Mouse (Mus musculus) cortical plate, adult 2 months (tissue): Measurements from ENCODE around the gene Slc25a27.

Experiments
- CTCF ChIP-seq: fragments of 200-500 bp; IDR thresholded peaks from 2 replicates; pipeline ENCODE4 v1.5.1; 2011; ENCODE audit warnings: mild to moderate bottlenecking, control low read depth, low read length; ENCODE audit not compliant: insufficient read depth; ENCODE audit errors: extremely low read depth
- POLR2A ChIP-seq: fragments of 200-500 bp; IDR thresholded peaks from 2 replicates; pipeline ENCODE4 v1.6.1; 2011; ENCODE audit warnings: mild to moderate bottlenecking, low read length, control low read depth; ENCODE audit not compliant: insufficient read depth; ENCODE audit errors: extremely low read depth

DNA sequence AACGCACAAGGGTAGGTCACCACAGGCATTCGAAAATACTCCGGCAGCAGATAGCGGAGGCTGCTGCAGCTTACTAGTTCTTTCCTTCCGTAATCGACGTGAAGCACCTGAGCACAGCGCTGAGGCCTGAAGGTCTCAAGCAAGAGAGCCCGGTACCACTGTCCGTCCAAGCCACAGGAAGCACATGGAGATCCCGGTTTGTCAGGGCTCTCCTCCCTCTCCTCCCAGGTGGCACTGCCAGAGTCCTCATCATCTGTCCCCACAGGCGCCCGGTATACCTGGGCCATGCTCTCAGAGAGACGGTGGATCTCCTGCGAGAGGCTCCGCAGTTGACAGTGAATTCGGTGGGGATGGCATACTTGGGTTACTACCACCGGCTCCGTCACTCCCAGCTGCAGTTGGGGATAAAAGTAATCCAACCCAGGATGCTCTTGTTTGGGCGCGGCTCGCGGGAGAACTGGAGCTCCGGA lies 38.0 kb downstream of the Slc25a27 start:
- no peak for TF ChIP-seq POLR2A
- no peak for TF ChIP-seq CTCF
